Mouse (Mus musculus) MN1 (cell line): Measurements from ENCODE around the gene Wfikkn2.

Source experiments
- DNase-seq: peaks from one replicate; pipeline ENCODE4 v3.0.0-alpha.2; 2016; ENCODE audit warnings: low spot score

Gene Wfikkn2

DNA sequence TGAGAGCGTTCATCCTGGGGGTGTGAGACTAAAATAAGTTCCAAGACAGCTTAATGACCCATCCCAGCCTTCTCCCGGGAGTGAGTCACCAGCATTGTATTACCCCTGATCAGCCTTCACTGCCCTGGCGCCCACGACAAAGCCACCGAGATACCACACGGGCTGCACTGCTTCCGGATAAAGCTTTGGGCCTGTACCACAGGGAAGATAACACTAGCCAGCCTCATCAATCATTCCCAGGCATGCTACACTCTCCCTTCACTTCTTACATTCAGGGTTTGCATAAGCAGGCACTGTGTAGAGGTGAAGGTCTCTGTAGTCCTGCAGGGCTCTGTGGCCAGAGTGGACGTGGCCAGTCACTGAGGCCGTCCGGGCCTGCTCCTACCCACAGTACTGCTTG is 56.2 kb downstream of the Wfikkn2 start:
- peak; percentile 40 for DNase-seq
